Mouse (Mus musculus): Measurements from ENCODE around the gene Coro1a. TPM values are rescaled to one million over a fixed set of nuclear protein-coding genes. Genes with fewer than 3 reads are reported as not detected.

The Coro1a gene
- polyA plus RNA-seq (2015; fragmentation: Nextera tagmentation; extraction: Ambion mirVana) = 104 and 108 TPM in 2 replicates

GRCm38 (mm10) chr7:126707442-126708174, at the start of gene Coro1a:
TSS of gene Coro1a (minus strand) at chr7:126707787.
- H3K4me1 ChIP-seq (replicated peaks) = peaks cover 25% of the 10 kb centered on the region
- no peak for ATAC-seq (ENCODE audit: low FRiP score, low read depth)
- WGBS = 91% methylated on average over 19 of the region's 19 CpGs
- no peak within 1 kb of the TSS for H3K4me2 ChIP-seq
- no peak within 1 kb of the TSS for H3K27ac ChIP-seq (replicated peaks)
- no peaks in the 10 kb centered on the region for H3K36me3 ChIP-seq
- no peak within 1 kb of the TSS for H3K4me3 ChIP-seq
- no peaks in the 10 kb centered on the region for H3K9me3 ChIP-seq
- no peak within 1 kb of the TSS for H3K9ac ChIP-seq
- no peaks in the 10 kb centered on the region for H3K27me3 ChIP-seq

GRCm38 (mm10) chr7:126754866-126755265, 47.3 kb upstream of the Coro1a start:
- Histone ChIP-seq H3K4me2 (peak overlapping the region; percentile 21), H3K4me1 (replicated peaks) (peaks cover 10% of the 10 kb centered on the region), H3K9ac (no peak overlapping the region), H3K27me3 (no peaks in the 10 kb centered on the region), H3K9me3 (no peaks in the 10 kb centered on the region), H3K27ac (replicated peaks) (no peak overlapping the region), H3K36me3 (no peaks in the 10 kb centered on the region), H3K4me3 (no peak overlapping the region)
- WGBS = 2% methylated on average over 9 of the region's 9 CpGs
- ATAC-seq (ENCODE audit: low FRiP score, low read depth) = peak; percentile 58

GRCm38 (mm10) chr7:126749582-126750343, 42.2 kb upstream of the Coro1a start:
- no peaks in the 10 kb centered on the region for H3K36me3 ChIP-seq
- no peak overlapping the region for H3K4me2 ChIP-seq
- 96% methylated on average over 17 of the region's 17 CpGs for WGBS
- H3K9ac ChIP-seq = no peak overlapping the region
- H3K4me1 ChIP-seq (replicated peaks) = 0 out of 2 replicates have a peak, but pooled peaks cover 5% of the 10 kb centered on the region
- H3K9me3 ChIP-seq = no peaks in the 10 kb centered on the region
- no peaks in the 10 kb centered on the region for H3K27me3 ChIP-seq
- no peak overlapping the region for H3K4me3 ChIP-seq
- ATAC-seq (ENCODE audit: low FRiP score, low read depth) = no peak
- H3K27ac ChIP-seq (replicated peaks) = no peak overlapping the region

GRCm38 (mm10) chr7:126748824-126749223, 41.2 kb upstream of the Coro1a start:
- H3K4me1 ChIP-seq (replicated peaks) = no peaks in the 10 kb centered on the region
- H3K9me3 ChIP-seq = no peaks in the 10 kb centered on the region
- WGBS = 82% methylated on average over 7 of the region's 7 CpGs
- no peaks in the 10 kb centered on the region for H3K27me3 ChIP-seq
- no peak for ATAC-seq (ENCODE audit: low FRiP score, low read depth)
- H3K4me3 ChIP-seq = no peak overlapping the region
- H3K36me3 ChIP-seq = no peaks in the 10 kb centered on the region
- H3K9ac ChIP-seq = no peak overlapping the region
- no peak overlapping the region for H3K4me2 ChIP-seq
- no peak overlapping the region for H3K27ac ChIP-seq (replicated peaks)

- no peaks in the 10 kb centered on the region for H3K4me1 ChIP-seq (replicated peaks)
- H3K4me2 ChIP-seq = no peak overlapping the region
- H3K36me3 ChIP-seq = no peaks in the 10 kb centered on the region
- no peak overlapping the region for H3K4me3 ChIP-seq
- H3K9ac ChIP-seq = no peak overlapping the region
- no peak for ATAC-seq (ENCODE audit: low FRiP score, low read depth)
- no peaks in the 10 kb centered on the region for H3K27me3 ChIP-seq
- 44% methylated on average over 6 of the region's 6 CpGs for whole genome bisulfite sequencing
- no peaks in the 10 kb centered on the region for H3K9me3 ChIP-seq
- H3K27ac ChIP-seq (replicated peaks) = no peak overlapping the region
These were observed 39.2 kb upstream of the Coro1a start for GRCm38 (mm10) chr7:126746798-126747197.

DNA sequence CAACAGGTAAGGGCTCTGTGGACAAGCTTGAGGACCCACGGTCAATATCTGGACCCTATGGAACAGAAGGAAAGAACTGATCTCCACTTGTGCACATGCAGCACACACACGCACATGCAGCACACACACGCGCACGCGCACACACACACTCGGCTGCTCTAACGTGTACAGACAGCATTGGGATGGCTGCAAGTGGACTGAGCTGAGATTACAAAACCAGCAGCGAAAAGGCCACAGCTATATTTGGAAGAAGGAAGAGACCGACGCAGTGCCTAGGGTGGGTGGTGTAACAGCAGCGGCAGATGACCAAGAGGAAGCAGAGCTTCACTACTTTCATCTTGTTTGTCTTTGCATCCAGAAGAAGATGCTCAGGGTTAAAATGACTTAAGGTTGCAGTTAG, 38.5 kb upstream of the Coro1a start:
- no peak overlapping the region for H3K4me3 ChIP-seq
- H3K4me1 ChIP-seq (replicated peaks) = no peaks in the 10 kb centered on the region
- H3K36me3 ChIP-seq = no peaks in the 10 kb centered on the region
- no peaks in the 10 kb centered on the region for H3K9me3 ChIP-seq
- no peaks in the 10 kb centered on the region for H3K27me3 ChIP-seq
- H3K9ac ChIP-seq = no peak overlapping the region
- no peak overlapping the region for H3K4me2 ChIP-seq
- ATAC-seq (ENCODE audit: low FRiP score, low read depth) = no peak
- H3K27ac ChIP-seq (replicated peaks) = no peak overlapping the region
- 88% methylated on average over 12 of the region's 12 CpGs for WGBS

DNA sequence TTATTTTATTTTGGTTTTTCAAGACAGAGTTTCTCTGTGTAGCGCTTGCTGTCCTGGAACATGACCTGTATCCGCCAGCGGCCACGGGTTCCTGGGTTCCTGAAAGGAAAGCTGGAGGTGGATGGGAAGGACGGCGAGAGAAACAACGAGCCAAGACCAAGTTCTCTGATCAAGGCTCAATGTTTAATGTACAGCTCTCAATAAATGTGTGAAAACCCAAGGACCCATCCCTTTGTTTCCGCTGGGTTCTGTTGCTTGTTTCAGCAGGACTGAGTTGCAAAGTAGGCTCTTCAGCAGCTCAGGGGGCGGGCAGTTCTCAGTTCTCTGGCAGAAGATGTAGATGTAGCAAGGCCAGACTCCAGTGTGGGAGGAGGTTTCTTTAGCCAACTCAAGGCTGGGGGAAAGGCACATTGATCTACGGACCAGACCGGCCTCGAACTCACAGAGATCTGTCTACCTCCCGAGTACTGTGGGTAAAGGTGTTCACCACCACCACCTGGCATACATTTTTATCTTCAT, 34.4 kb upstream of the Coro1a start:
- Histone ChIP-seq H3K27ac (replicated peaks) (no peak overlapping the region), H3K9ac (no peak overlapping the region), H3K27me3 (no peaks in the 10 kb centered on the region), H3K9me3 (no peaks in the 10 kb centered on the region), H3K4me3 (no peak overlapping the region), H3K4me1 (replicated peaks) (no peaks in the 10 kb centered on the region), H3K4me2 (no peak overlapping the region), H3K36me3 (no peaks in the 10 kb centered on the region)
- 92% methylated on average over 13 of the region's 13 CpGs for WGBS
- no peak for ATAC-seq (ENCODE audit: low FRiP score, low read depth)

- ATAC-seq (ENCODE audit: low FRiP score, low read depth) = no peak
- Histone ChIP-seq H3K27ac (replicated peaks) (no peak overlapping the region), H3K27me3 (no peaks in the 10 kb centered on the region), H3K4me2 (no peak overlapping the region), H3K4me1 (replicated peaks) (no peaks in the 10 kb centered on the region), H3K9me3 (no peaks in the 10 kb centered on the region), H3K4me3 (no peak overlapping the region), H3K36me3 (no peaks in the 10 kb centered on the region), H3K9ac (no peak overlapping the region)
- WGBS = 83% methylated on average over 5 of the region's 5 CpGs
These were observed 33.9 kb upstream of the Coro1a start for GRCm38 (mm10) chr7:126741452-126741851.

DNA sequence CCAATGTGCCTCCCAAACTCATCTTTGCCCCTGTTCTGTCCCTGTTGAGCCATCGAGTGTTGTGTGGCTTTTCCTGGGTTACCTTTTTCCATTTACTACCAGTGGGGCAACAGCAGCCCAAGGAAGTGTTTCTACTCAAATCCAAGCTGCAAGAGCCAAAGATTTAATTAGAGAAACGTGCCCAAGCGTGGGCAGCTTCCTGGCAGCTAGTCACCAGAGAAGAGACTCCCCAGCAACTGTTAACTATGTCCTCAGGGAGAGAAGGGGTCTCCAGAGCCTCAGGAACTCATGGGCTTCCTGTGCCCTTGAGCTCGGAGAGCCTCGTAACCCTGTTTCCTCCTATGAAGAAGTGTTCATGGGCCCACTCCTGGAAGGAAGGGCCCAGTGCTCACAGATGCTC, 33.4 kb upstream of the Coro1a start:
- no peaks in the 10 kb centered on the region for H3K9me3 ChIP-seq
- H3K27me3 ChIP-seq = no peaks in the 10 kb centered on the region
- no peak overlapping the region for H3K4me3 ChIP-seq
- no peaks in the 10 kb centered on the region for H3K4me1 ChIP-seq (replicated peaks)
- no peak overlapping the region for H3K4me2 ChIP-seq
- WGBS = 87% methylated on average over 5 of the region's 5 CpGs
- H3K9ac ChIP-seq = no peak overlapping the region
- ATAC-seq (ENCODE audit: low FRiP score, low read depth) = no peak
- no peak overlapping the region for H3K27ac ChIP-seq (replicated peaks)
- no peaks in the 10 kb centered on the region for H3K36me3 ChIP-seq

DNA sequence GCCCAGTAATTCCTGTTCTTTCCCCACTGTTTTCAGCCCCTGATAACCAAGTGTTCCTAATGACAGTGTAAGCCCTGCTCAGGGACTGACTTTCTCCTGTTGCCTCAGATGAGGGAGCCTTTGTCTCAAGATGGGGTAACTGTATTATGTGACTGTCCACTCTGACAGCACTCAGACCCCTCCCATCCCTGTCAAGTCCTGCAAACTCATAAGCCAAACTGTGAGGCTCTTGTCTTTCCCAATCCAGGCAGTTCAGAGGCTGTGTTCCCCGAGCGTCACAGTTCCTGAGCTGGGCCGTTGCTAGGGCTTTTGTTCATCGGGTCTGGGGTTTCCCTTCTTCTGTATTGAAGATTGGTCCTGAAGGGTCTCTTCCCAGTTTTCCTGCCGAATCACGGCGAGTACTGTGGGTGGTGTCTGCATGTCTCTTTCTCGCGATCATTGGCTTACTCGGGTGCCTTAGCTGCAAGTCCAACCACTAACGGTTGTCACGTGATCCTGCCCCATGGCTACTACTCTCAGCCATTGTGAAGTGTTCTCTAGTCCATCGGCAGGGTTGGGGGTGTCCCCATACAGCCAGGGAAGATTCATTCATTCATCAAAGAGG, 32.6 kb upstream of the Coro1a start:
- H3K9ac ChIP-seq = no peak overlapping the region
- ATAC-seq (ENCODE audit: low FRiP score, low read depth) = no peak
- no peak overlapping the region for H3K4me3 ChIP-seq

DNA sequence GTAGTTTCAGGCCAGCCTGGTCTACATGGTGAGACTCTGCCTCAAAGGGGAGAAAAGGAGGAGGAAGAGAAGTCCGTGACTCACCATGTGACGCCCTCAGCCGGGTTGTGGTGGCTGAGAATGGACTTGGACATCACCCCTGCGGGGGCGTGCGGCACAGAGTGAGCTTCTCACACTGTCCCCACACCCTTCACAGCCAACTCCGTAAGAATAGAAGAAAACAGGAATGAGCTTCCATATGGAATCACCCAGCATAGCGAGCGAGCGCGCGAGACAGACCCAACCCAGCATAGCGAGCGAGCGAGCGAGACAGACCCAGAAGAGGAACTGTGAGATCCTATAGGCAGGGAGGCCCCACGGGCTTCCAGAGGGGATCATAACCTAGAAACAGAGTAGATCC, 32.0 kb upstream of the Coro1a start:
- H3K4me1 ChIP-seq (replicated peaks) = no peaks in the 10 kb centered on the region
- H3K36me3 ChIP-seq = no peaks in the 10 kb centered on the region
- H3K27me3 ChIP-seq = no peaks in the 10 kb centered on the region
- H3K4me3 ChIP-seq = no peak overlapping the region
- no peaks in the 10 kb centered on the region for H3K9me3 ChIP-seq
- 87% methylated on average over 17 of the region's 17 CpGs for WGBS
- H3K4me2 ChIP-seq = no peak overlapping the region
- no peak for ATAC-seq (ENCODE audit: low FRiP score, low read depth)
- H3K27ac ChIP-seq (replicated peaks) = no peak overlapping the region
- H3K9ac ChIP-seq = no peak overlapping the region

More for the DNA sequence above, 32.6 kb upstream of the Coro1a start:
- Histone ChIP-seq H3K27me3 (no peaks in the 10 kb centered on the region), H3K9me3 (no peaks in the 10 kb centered on the region), H3K4me1 (replicated peaks) (no peaks in the 10 kb centered on the region), H3K27ac (replicated peaks) (no peak overlapping the region), H3K4me2 (no peak overlapping the region), H3K36me3 (no peaks in the 10 kb centered on the region)
- WGBS = 69% methylated on average over 13 of the region's 13 CpGs

- H3K9ac ChIP-seq = no peak overlapping the region
- no peaks in the 10 kb centered on the region for H3K4me1 ChIP-seq (replicated peaks)
- no peak overlapping the region for H3K4me2 ChIP-seq
- no peaks in the 10 kb centered on the region for H3K36me3 ChIP-seq
- H3K4me3 ChIP-seq = no peak overlapping the region
- no peaks in the 10 kb centered on the region for H3K27me3 ChIP-seq
- no peak overlapping the region for H3K27ac ChIP-seq (replicated peaks)
- H3K9me3 ChIP-seq = no peaks in the 10 kb centered on the region
- WGBS = 86% methylated on average over 8 of the region's 8 CpGs
- ATAC-seq (ENCODE audit: low FRiP score, low read depth) = no peak
These were observed 28.5 kb upstream of the Coro1a start for GRCm38 (mm10) chr7:126736122-126736521.

Measured in hindbrain, embryonic 15.5 days (tissue).